Mouse (Mus musculus) limb, embryonic 15.5 days (tissue): ENCODE measurements around the gene Slc20a1. TPM values are rescaled to one million over a fixed set of nuclear protein-coding genes. Genes with fewer than 3 reads are reported as not detected.

Experiments used
- ATAC-seq: fragments of 200-750 bp; cut with Nextera tagmentation; 2 replicates; pipeline ENCODE4 v1.8.0; 2017; ENCODE audit warnings: low read depth, moderate TSS enrichment; ENCODE audit not compliant: insufficient number of reproducible peaks, low FRiP score, low TSS enrichment
- H3K27ac ChIP-seq: fragments of 300-500 bp; sonication (generic); 2 replicates; pipeline ENCODE4 v1.5.1; 2015; ENCODE audit warnings: moderate library complexity, mild to moderate bottlenecking, inconsistent platforms
- H3K27me3 ChIP-seq: fragments of 300-500 bp; sonication (generic); 2 replicates; pipeline ENCODE4 v1.6.1; 2015; ENCODE audit warnings: inconsistent platforms
- H3K36me3 ChIP-seq: fragments of 300-500 bp; sonication (generic); 2 replicates; pipeline ENCODE4 v1.6.1; 2015; ENCODE audit warnings: inconsistent platforms
- H3K4me1 ChIP-seq: fragments of 300-500 bp; sonication (generic); 2 replicates; pipeline ENCODE4 v1.6.1; 2015; ENCODE audit warnings: inconsistent platforms
- H3K4me2 ChIP-seq: fragments of 300-500 bp; sonication (generic); 2 replicates; pipeline ENCODE4 v1.6.1; 2015; ENCODE audit warnings: mild to moderate bottlenecking, inconsistent platforms
- H3K4me3 ChIP-seq: fragments of 300-500 bp; sonication (generic); 2 replicates; pipeline ENCODE4 v1.5.1; 2015; ENCODE audit warnings: mild to moderate bottlenecking, inconsistent platforms
- H3K9ac ChIP-seq: fragments of 300-500 bp; sonication (generic); 2 replicates; pipeline ENCODE4 v1.6.1; 2015; ENCODE audit warnings: inconsistent platforms
- H3K9me3 ChIP-seq: fragments of 300-500 bp; sonication (generic); 2 replicates; pipeline ENCODE4 v1.6.1; 2016; ENCODE audit warnings: inconsistent platforms
- WGBS: fragments of 180-500 bp; shearing (Covaris S2); methylation state at CpG from one replicate; pipeline ENCODE4 v1.1.7; 2015; 5-methylcytosine and 5-hydroxymethylcytosine counted together
- polyA plus RNA-seq: library from polyadenylated mRNA; unstranded; fragments of >200 nt; fragmentation: Nextera tagmentation; extraction: Ambion mirVana; gene quantifications from 2 replicates; pipeline ENCODE4 v1.2.1, GENCODE M21; 2015

The Slc20a1 gene
- polyA plus RNA-seq, 1 experiment from 2014 or later: 21.6 TPM

DNA sequence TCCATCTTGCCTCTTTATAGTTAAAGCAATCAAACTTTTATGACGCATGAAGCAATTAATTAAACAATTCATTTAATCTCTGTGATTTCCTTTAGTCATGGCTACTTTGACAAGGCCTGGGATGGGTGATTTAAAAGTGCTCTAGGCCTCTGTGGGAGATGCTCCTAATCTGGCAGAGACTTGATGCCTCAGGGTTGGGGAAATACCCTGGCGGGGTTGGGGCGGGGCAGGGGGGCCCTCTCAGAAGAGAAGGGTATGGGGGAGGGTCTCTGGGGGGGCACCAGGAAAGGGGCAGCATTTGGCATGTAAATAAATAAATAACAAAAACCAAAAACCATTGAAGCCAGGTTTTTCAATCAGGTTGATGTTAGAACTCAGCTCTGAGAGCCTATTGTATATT, 20.9 kb upstream of the Slc20a1 start:
- ATAC-seq: no peak
- 57% methylated on average over 3 of the region's 3 CpGs for WGBS
- Histone ChIP-seq H3K9ac (no peak overlapping the region), H3K27ac (no peak overlapping the region), H3K27me3 (no peaks in the 10 kb centered on the region), H3K36me3 (no peaks in the 10 kb centered on the region), H3K9me3 (no peaks in the 10 kb centered on the region), H3K4me2 (no peak overlapping the region), H3K4me1 (0 out of 2 replicates have a peak, but pooled peaks cover 2% of the 10 kb centered on the region), H3K4me3 (no peak overlapping the region)

DNA sequence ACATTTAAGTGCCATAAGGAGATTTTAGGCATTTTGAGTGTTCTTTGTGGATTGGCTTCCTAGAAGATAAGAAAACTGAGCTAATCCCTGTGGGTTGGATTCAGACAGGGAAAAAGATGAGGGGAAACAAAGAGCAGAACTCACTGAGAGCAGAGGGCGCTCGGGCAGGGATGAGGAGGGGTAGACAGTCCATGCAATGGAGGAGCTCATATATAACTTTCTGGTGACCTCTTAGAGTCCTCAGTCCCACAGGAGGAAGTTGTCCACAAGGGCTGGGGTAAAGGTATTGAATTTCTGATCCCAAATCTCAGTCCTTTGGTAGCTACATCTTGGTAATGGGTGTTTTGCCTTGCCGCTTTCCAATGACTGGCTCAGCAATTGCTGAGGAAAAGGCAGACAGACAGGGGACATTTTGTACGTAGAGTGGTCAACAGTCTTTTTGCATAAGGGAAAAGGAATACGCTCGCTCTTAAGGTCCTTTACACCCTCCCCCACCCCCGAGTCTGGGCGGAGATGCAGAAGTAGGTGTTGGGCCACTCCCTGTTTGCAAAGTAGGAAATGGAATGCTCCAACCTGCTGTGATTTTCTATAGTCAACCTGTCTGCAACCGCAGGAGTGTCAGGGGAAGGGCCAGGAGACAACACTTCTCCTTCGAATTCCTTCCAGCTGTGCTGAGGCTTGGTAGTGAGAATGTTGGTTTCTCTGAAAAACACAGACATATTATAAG, 20.2 kb upstream of the Slc20a1 start:
- Histone ChIP-seq H3K4me2 (no peak overlapping the region), H3K9me3 (no peaks in the 10 kb centered on the region), H3K4me1 (peaks cover 3% of the 10 kb centered on the region), H3K27ac (no peak overlapping the region), H3K36me3 (no peaks in the 10 kb centered on the region), H3K27me3 (no peaks in the 10 kb centered on the region), H3K4me3 (no peak overlapping the region), H3K9ac (no peak overlapping the region)
- 36% methylated on average over 10 of the region's 10 CpGs for WGBS
- no peak for ATAC-seq

DNA sequence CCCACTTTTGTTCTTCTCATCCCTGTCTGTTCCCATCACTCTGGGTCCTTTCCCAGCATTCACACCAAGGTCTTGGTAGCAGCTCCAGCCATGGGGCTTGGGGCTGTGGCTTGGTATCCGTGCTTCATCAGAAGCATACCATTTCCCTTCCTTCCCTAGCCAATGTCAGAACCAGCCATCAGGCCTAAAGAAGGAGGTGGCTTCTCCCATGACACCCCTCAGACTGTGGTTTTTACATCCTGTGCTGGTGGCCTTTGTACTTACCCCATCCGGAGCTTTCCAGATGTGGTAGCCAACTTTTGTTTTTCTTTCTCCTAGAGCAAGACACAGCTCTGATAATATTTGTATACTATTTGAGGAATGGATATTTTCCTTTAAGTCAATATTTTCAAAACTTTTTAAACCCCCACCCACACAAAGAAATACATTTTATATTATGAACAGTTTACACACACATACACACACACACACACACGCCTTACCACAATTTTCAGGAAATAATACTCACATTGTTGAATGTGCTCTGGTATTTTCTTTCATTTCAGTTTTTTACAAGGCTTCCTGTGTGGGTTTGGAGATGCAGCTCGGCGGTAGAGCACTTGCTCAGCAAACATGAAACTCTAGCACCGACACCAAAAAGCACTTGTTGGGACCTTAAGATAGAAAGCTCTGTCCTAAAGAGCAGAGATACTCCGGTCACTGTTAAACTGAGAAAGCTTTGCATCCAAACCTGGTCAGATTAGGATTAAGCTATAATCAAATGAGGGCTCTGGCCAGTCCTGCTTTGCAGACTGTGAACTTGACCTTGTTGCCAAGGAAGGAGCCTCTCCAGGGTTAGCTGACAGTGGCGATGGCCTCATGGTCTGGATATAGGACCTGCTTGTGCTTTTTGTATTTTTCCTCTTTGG, 18.4 kb upstream of the Slc20a1 start:
- peaks cover 12% of the 10 kb centered on the region for H3K4me1 ChIP-seq
- no peaks in the 10 kb centered on the region for H3K9me3 ChIP-seq
- H3K36me3 ChIP-seq: no peaks in the 10 kb centered on the region
- H3K27ac ChIP-seq: no peak overlapping the region
- no peak for ATAC-seq
- WGBS: 63% methylated on average over 8 of the region's 8 CpGs
- no peaks in the 10 kb centered on the region for H3K27me3 ChIP-seq
- H3K9ac ChIP-seq: no peak overlapping the region
- no peak overlapping the region for H3K4me2 ChIP-seq
- H3K4me3 ChIP-seq: no peak overlapping the region

DNA sequence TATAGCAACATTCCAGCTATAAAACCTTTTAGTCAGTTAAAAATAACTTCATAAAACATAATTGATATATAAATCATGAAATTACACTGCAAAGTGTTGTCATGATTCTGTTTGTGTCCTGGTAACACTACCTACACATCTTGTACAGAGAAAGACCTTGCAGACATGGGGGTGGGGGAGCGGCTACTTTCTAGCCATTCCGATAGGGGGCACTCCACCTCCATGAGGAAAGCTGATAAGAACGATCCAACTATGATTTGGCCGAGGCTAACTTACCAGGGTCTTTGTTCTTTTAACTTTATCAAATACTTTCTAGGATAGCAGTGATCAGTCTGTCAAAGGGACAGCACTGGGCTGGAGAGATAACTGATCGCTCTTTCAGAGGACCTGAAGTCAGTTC, 17.1 kb upstream of the Slc20a1 start:
- no peak overlapping the region for H3K4me2 ChIP-seq
- H3K9me3 ChIP-seq: no peaks in the 10 kb centered on the region
- no peak overlapping the region for H3K27ac ChIP-seq
- WGBS: 89% methylated on average over 5 of the region's 5 CpGs
- no peak overlapping the region for H3K4me3 ChIP-seq
- H3K27me3 ChIP-seq: no peaks in the 10 kb centered on the region
- peaks cover 16% of the 10 kb centered on the region for H3K4me1 ChIP-seq
- H3K9ac ChIP-seq: no peak overlapping the region
- H3K36me3 ChIP-seq: no peaks in the 10 kb centered on the region
- no peak for ATAC-seq

DNA sequence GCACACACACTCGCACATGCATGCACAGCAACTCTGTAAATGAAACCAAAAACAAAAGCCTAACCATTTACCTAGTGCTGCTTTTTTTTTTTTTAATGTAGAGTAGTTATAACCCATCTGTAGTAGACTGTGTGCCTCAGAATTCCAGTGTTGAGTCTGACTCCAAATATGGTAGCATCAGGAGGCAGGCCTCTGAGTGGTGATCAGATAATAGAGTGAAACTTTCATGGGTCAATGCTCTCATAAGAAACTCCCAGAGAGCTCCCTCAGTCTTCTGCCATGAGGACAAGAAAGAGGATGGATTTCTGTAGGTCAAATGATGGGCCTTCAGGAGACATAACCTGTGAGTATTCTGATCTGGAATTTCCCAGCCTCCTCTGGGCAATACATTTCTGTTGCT, 16.2 kb upstream of the Slc20a1 start:
- Histone ChIP-seq H3K4me2 (no peak overlapping the region), H3K27ac (no peak overlapping the region), H3K9ac (no peak overlapping the region), H3K27me3 (no peaks in the 10 kb centered on the region), H3K4me3 (no peak overlapping the region), H3K9me3 (no peaks in the 10 kb centered on the region), H3K36me3 (no peaks in the 10 kb centered on the region), H3K4me1 (peaks cover 16% of the 10 kb centered on the region)
- WGBS: 87% methylated on average over 1 of the region's 1 CpGs
- no peak for ATAC-seq

DNA sequence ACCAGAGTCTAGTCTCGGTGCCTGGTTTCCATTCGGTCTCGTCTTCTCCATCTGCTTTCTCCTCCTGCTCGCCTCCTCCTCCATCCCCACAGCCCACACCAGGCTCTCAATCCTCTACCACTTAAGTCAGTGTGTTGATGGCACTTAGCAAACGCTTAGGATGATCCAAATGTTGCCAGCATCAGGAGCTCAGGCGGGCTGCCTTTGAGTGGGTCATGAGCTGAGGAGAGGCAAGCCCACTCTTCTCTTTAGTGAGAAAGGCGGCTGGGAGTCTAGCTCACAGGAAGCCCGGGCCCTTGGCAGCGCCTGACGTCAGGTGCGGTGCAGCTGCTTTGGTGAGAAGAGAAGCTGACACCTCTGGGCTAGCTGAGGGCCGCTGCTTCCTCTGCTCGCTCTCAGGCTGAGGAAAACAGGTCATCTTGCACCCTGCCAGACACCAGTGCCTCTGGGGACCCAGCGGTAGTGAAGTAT, 15.0 kb upstream of the Slc20a1 start:
- peaks cover 16% of the 10 kb centered on the region for H3K4me1 ChIP-seq
- H3K27ac ChIP-seq: no peak overlapping the region
- H3K4me2 ChIP-seq: no peak overlapping the region
- no peaks in the 10 kb centered on the region for H3K27me3 ChIP-seq
- no peaks in the 10 kb centered on the region for H3K9me3 ChIP-seq
- no peak overlapping the region for H3K4me3 ChIP-seq
- ATAC-seq: no peak
- no peaks in the 10 kb centered on the region for H3K36me3 ChIP-seq
- WGBS: 46% methylated on average over 14 of the region's 14 CpGs
- H3K9ac ChIP-seq: no peak overlapping the region

DNA sequence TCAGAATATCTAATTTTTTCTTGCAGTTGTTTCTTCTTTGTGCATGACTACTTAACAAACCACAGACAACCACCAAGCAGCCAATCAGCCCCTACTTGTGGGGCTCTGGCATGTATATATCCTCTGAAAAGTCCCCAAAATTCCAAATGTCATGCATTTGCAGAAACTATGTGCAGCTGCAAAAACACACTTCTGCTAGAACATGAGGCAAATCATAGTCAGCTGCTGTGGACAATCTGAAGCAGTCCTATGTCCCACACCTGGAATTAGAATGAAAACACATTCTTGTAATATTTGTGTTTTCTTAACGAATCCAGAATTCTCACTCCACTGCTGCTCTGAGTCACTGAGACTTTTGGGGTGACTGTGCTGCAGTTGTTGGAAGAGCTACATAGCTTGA, 13.7 kb upstream of the Slc20a1 start:
- Histone ChIP-seq H3K36me3 (no peaks in the 10 kb centered on the region), H3K4me3 (no peak overlapping the region), H3K4me1 (peaks cover 16% of the 10 kb centered on the region), H3K27me3 (no peaks in the 10 kb centered on the region), H3K4me2 (no peak overlapping the region), H3K9ac (no peak overlapping the region), H3K9me3 (no peaks in the 10 kb centered on the region), H3K27ac (no peak overlapping the region)
- no peak for ATAC-seq
- 32% methylated on average over 1 of the region's 1 CpGs for WGBS

DNA sequence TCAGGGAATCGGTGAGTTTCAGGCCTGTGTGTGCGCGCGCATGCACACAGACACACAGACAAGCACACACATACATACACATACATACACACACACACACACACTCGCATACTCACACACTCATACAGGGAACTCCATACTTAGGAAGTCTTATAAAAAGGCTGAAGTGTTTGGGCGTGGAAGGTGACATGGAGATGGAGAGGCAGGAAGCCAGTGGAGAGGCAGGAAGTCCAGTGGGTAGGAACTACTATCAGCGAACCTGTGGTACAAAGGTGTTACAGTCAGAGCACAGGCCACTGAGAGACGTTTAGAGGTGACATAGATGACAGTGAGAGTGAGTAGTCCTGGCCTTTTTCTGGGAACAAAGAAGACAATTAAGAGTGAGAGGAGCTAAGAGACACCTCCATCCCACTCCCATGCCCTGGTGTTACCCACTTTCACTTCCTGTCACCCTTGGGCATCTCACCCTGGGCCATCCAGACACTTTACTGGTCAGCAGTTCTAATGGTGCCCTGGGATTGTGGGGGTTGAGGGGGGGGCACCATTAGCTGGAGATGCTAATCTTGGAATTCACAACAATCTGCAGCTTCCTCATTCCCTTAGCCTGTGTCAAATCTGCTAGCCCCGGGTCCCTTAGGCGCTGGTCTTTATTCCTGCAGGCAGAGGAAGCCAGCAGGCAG, 12.8 kb upstream of the Slc20a1 start:
- H3K36me3 ChIP-seq: no peaks in the 10 kb centered on the region
- no peak overlapping the region for H3K9ac ChIP-seq
- no peak overlapping the region for H3K4me2 ChIP-seq
- peaks cover 16% of the 10 kb centered on the region for H3K4me1 ChIP-seq
- H3K27ac ChIP-seq: no peak overlapping the region
- no peaks in the 10 kb centered on the region for H3K9me3 ChIP-seq
- no peak overlapping the region for H3K4me3 ChIP-seq
- 78% methylated on average over 10 of the region's 10 CpGs for WGBS
- H3K27me3 ChIP-seq: no peaks in the 10 kb centered on the region
- no peak for ATAC-seq

DNA sequence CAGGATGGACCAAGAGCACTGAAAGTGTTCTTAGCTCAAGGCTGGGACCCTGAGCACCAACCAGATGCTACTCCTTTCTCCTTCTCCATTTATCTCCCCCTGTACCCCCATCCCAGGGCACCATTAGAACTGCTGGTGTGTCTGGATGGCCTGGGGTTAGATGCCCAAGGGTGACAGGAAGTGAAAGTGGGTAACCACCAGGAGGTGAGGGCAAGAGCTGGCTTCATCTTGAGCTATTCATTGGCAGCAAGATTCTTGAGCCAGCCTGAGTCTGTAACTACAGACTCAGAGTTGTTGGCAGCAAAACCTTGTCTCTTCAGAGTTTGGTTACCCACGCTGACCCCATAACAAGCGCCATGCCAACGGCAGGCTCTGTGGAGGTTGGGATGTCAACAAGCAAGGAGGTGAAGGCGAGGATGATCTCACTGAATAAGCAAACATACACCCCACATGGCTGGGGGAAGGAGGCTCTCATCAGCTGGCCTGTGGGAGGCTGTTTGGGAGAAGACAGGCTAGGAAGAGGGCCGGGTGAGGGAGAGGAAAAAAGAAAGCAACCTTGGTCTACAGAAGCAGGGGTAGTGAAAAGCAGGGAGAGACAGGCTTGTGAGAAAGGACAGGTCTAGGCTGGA, 12.2 kb upstream of the Slc20a1 start:
- Histone ChIP-seq H3K27ac (no peak overlapping the region), H3K27me3 (no peaks in the 10 kb centered on the region), H3K9ac (no peak overlapping the region), H3K4me1 (peaks cover 16% of the 10 kb centered on the region), H3K4me2 (no peak overlapping the region), H3K9me3 (no peaks in the 10 kb centered on the region), H3K36me3 (no peaks in the 10 kb centered on the region), H3K4me3 (no peak overlapping the region)
- ATAC-seq: no peak
- WGBS: 75% methylated on average over 5 of the region's 5 CpGs

DNA sequence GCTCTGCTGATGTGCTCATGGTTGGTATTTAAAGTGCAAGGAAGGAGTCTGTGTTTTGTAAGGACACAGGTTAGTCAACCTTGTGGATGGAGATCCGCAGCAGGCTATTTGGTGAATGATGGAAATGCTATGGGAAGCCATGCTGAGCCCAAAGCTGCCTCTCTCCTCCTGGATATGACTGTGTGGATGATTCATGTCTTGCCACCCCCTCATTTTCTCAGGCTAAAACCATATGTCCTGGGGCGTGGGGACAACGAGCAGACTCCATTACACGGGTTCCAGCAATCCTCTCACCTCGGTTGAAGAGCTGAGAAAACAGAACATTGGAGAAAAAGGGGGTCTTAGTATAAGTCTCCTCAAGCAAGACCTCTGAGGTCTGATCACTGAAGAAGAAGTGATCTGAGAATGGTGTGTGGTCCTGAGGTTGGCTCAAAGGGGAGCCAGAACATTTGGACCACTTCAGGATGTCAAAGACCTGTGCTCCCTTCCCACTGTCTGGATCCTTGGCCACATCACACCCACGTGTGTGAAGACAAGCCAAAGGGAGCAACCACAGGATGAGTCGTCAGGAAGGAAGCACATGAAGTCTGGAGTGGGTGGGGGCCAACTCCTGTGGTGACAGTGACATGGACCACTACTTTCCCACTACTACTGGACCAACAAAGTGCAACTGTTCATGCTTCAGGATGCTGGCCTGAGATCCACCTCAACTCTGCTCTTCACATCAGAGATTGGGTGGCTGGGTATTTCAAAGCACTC, 6.0 kb upstream of the Slc20a1 start:
- no peak overlapping the region for H3K4me3 ChIP-seq
- WGBS: 85% methylated on average over 7 of the region's 7 CpGs
- H3K27ac ChIP-seq: no peak overlapping the region

DNA sequence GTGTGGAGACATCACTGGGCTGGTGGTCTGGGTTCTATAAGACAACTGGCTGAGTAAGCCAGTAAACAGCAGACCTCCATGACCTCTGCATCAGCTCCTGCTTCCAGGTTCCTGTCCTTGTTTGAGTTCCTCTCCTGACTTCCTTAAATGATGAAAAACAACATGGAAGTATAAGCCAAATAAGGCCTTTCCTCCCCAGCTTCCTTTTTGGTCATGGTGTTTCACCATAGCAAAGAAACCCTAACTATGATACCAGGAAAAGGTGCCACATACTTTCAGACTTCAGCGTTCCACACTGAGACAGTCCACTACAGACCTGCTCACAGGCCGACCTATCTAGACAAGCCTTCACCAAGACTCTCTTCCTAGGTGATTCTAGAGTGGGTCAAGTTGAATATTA, 2.2 kb upstream of the Slc20a1 start:
- Histone ChIP-seq H3K4me2 (no peak overlapping the region), H3K9me3 (no peaks in the 10 kb centered on the region), H3K4me3 (no peak overlapping the region), H3K36me3 (peaks cover 1% of the 10 kb centered on the region; the same call in 1 of the 2 replicates), H3K9ac (no peak overlapping the region), H3K27me3 (no peaks in the 10 kb centered on the region), H3K4me1 (peaks cover 11% of the 10 kb centered on the region), H3K27ac (no peak overlapping the region)
- no peak for ATAC-seq
- WGBS: 96% methylated on average over 2 of the region's 2 CpGs

More for the DNA sequence above, 6.0 kb upstream of the Slc20a1 start:
- Histone ChIP-seq H3K9ac (no peak overlapping the region), H3K4me2 (no peak overlapping the region), H3K4me1 (no peaks in the 10 kb centered on the region), H3K36me3 (no peaks in the 10 kb centered on the region), H3K9me3 (no peaks in the 10 kb centered on the region), H3K27me3 (no peaks in the 10 kb centered on the region)
- no peak; the same call in 1 of the 2 replicates for ATAC-seq
